Mouse (Mus musculus) thymus, adult 2 months (tissue): ENCODE measurements around the gene Pacrg.

Experiments used
- CTCF ChIP-seq: fragments of 200-500 bp; IDR thresholded peaks from 2 replicates; pipeline ENCODE4 v1.5.1; 2012; ENCODE audit warnings: mild to moderate bottlenecking, control low read depth, low read length, moderate library complexity, borderline replicate concordance; ENCODE audit not compliant: control insufficient read depth, poor library complexity, insufficient read depth; ENCODE audit errors: extremely low read depth
- POLR2A ChIP-seq: fragments of 200-500 bp; IDR thresholded peaks from 2 replicates; pipeline ENCODE4 v1.6.1; 2012; ENCODE audit warnings: mild to moderate bottlenecking, low read length, control low read depth, moderate library complexity; ENCODE audit not compliant: control insufficient read depth, poor library complexity, insufficient read depth; ENCODE audit errors: extremely low read depth

DNA sequence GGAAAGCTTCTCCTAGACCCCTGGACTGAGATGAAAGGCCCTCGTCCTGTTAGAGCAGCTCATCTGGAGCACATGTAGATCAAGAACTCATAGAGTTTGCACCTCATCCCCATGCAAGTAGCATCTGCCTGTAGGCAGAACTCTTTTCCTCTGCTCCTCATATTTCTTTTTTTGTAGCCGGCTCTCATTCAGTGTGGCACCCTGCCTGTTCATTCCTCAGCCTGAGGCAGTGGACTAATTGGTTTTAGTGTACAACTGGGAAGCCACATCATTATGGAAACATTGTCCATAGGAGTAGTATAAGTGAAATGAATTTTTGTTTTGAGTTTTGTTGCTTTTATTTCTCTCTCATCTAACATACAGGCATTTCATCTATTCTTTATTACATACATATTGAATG, 212.6 kb downstream of the Pacrg start:
- TF ChIP-seq CTCF (no peak), POLR2A (no peak)
